Mouse (Mus musculus): ENCODE data around the gene Igfbp1.
"Not testable (repeated sequence)": the region's sequence is repeated elsewhere in the genome, so short reads cannot be mapped to it uniquely, and the experiment has no call there.

Gene Igfbp1

GRCm38 (mm10) chr11:7195312-7195685 is 2.3 kb upstream of the Igfbp1 start:
- no peak for DNase-seq (ENCODE audit: low spot score)

- no peak for DNase-seq (ENCODE audit: low spot score)
Measured at GRCm38 (mm10) chr11:7198006-7198405, 424 bp downstream of the Igfbp1 start.

DNA sequence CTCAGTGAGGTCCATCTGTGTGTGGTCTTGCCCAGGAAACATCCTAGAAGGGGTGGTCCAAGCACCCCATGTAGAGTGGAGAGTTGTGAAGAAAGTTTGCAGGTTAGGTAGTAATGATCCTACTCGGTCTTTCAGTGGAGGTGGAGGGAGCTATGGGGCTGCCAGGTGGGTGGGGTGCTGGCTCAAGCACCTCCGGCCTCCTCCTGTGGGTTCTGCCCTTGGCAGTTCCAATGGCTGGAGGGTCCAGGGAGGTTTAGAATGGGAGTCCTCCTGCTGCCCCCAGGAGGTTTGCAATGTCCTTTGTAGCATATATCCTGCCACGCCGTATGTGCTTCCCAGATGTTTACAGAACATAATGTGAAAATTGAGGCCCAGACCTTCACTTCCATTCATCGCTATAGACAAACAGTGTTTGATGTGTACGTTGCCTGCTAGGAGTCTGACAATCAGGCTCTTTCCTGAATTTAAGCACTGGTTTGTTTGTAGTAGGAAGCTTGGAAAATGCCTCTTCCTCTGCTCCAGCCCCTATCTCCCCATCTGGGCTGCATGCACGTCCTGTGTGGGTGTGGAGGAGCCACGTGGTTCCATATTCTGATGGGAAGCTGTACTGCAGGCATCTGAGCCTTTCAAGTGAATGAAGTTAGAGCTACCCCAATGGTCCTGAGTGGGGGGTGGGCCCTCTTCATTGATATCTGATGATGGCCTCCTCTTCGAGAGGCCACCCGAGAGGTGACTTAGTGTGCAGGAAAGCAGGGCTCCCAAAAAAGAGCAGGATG is 1.1 kb downstream of the Igfbp1 start:
- no peak for DNase-seq (ENCODE audit: low spot score)

GRCm38 (mm10) chr11:7199736-7200392 is 2.3 kb downstream of the Igfbp1 start:
- peak; percentile 9 for DNase-seq (ENCODE audit: low spot score)

DNA sequence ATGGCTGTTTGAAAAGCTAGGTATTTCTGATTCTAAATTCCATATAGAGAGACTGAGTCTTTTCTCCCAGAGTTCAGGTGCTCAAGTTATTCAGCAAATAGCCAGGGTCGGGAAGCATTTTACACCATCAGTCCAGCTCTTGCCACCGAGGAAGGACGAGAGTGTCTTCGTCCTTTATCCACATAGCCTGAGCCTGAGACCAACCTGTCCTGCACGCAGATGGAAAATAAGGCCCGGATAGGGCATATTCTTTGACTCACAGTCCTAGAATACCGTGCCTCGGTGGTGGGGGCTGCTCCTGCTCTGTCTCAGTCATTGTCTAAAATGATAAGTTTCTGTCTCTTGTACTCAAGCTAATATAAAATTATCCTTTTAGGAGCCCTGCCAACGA is 2.8 kb downstream of the Igfbp1 start:
- no peak for DNase-seq (ENCODE audit: low spot score)

DNA sequence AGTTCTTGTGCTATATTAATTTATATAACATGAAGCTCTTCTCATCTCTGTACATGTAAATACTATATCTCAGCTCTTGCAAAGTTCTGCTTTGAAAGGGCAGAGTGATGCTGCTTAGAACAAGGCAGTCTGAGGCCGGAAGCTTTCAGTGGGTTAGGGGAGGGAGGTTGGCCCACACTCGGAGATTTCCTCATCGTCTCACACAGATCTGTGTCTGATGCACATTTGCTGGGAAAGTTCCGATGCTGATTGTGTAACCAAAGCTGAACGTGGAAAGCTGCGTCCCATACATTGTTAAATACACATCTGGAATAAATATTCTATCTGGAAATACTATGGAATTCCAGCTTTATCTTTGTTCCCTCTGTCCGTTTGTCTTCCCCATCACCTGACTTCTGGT is 4.6 kb downstream of the Igfbp1 start:
- no peak for DNase-seq (ENCODE audit: low spot score)

GRCm38 (mm10) chr11:7203846-7204245 is 6.3 kb downstream of the Igfbp1 start:
- no peak for DNase-seq (ENCODE audit: low spot score)

- DNase-seq (ENCODE audit: low spot score), result no peak
Measured at GRCm38 (mm10) chr11:7210343-7210742, 12.8 kb downstream of the Igfbp1 start.

- DNase-seq (ENCODE audit: low spot score), result no peak
Measured at GRCm38 (mm10) chr11:7211211-7211610, 13.6 kb downstream of the Igfbp1 start.

DNA sequence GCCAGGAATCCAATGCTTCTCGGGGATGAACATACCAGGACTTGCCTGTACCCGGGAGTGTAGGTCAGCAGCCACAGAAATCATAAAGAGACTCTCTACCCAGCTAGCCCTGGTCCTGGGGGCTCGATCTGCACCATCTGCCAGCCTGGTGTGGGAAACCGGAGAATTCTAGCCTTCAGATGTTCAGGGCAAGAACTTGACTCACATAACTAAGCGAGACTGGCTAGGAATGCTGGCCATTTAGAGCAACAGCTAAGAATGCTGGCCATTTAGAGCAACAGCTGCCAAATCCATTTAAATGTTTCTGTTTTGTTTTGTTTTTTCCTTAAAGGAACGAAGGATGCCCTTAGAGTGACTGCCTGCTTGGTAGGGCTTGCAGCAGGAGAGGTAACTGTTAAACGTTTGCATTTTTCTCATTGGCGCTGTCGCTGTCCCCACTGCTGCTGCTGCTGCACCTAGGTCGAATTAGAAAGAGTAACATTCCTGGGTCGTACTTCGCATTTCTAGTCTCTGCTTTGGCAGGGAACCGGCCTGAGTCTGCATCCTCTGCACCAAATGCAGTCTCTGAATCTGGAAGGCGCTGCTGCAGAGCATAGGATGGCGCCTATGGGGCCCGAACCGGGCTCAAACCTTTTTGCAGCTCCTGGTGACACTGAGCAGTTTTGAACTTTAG is 14.7 kb downstream of the Igfbp1 start:
- DNase-seq (ENCODE audit: low spot score), result no peak

- DNase-seq (ENCODE audit: low spot score), result no peak
Measured at GRCm38 (mm10) chr11:7213161-7213500, 15.5 kb downstream of the Igfbp1 start.

DNA sequence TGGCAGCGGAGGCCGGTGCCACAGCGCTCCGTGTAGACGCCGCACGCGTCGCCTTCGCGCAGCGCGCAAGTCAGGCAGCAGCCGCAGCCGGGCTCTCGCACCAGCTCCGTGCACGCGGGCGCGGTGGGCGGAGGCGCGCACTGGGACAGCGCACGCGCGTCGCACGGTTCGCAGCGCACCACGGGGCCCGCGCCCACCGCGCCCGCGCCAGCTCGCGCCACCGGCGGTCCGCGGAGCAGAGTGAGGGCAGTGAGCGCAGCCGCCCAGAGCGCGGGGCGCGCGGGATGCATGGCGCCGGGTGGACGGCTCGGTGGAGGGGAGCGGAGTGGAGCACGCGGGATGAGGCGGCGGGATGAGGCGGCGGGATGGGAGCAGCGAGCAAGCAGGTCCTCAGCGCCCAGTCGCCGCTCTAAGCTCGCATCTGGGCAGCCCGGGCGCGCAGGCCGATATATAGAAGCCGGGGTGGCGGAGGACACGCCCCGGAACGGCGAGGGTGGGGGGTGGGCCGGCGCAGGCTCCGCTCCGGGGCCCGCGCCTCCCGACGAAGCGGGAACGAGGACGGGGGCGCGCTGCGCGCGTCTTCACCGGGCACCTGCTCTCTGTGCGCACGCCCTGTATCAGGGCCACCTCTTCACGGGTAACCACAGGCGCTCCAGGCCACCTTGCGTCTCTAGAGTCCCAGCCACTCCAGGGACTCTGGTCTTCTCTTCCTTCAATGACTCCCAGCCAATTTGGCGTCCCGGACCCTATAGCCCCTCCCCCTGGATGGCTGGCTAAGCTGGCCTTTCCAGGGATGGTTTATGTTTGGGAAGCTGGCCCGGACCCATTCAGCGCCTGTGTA is 16.1 kb downstream of the Igfbp1 start, which contains the start of gene Igfbp3:
Gene Igfbp3, minus strand, starts transcription at position 423 of the 841 bp plus-strand sequence.
- DNase-seq (ENCODE audit: low spot score), result no peak

- DNase-seq (ENCODE audit: low spot score), result no peak
Measured at GRCm38 (mm10) chr11:7214342-7214660, 16.7 kb downstream of the Igfbp1 start.

GRCm38 (mm10) chr11:7214761-7215160 is 17.2 kb downstream of the Igfbp1 start:
- no peak for DNase-seq (ENCODE audit: low spot score)

DNA sequence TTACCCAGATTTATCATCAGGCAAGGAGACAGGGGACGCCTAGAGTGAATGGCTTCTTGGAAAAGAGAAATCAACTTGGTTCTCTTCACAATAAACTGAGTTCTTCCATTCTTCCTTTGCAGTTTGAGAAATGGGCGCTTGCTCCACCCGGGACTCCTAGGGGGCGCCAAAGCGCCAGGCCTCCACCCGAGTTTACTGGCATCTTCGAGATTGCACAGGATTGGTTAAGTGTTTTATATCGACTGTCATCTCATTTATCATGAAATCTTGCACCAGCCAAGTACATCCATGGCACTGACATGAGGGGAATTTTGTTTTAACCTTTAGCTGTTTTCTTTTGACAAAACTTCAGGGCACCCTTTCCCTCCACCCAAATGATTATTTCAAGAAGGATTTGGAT is 18.1 kb downstream of the Igfbp1 start:
- DNase-seq (ENCODE audit: low spot score), result no peak

DNA sequence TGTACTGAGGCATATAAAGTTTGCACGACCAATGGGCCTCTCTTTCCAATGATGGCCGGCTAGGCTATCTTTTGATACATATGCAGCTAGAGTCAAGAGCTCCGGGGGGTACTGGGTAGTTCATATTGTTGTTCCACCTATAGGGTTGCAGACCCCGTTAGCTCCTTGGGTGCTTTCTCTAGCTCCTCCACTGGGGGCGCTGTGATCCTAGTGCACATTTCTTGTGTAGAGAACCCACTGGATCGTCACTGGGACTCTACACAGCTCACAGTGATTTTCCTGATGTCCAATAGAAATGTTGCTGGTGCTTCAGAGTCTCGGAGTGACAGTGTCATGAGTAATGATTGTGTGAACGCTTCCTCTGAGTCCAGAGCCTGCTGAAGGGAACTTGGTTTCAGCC is 24.2 kb downstream of the Igfbp1 start:
- DNase-seq (ENCODE audit: low spot score), result not testable (repeated sequence)

GRCm38 (mm10) chr11:7226200-7226599 is 28.6 kb downstream of the Igfbp1 start:
- no peak for DNase-seq (ENCODE audit: low spot score)

- no peak for DNase-seq (ENCODE audit: low spot score)
Measured at GRCm38 (mm10) chr11:7226810-7227550, 29.4 kb downstream of the Igfbp1 start.

DNA sequence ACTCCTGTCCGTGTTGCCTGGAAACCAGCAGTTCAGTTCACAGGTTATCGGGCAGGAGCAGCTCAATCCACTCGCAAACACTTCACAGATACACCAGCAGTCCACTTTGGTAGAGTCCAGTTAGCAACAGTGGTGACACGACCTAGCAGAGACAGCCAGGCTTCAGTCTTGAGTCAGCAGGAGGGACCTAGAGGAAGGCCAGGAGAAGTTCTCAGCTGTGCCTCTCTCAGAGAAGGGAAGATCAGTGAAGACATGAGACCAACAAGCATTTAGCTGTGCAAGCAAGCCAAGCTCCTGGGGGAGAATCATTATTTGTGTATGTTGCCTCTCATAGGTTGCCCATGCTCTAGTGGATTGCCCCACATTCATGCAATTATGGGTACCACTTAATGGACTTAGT is 30.5 kb downstream of the Igfbp1 start:
- DNase-seq (ENCODE audit: low spot score), result no peak

- DNase-seq (ENCODE audit: low spot score), result no peak
Measured at GRCm38 (mm10) chr11:7230000-7230399, 32.4 kb downstream of the Igfbp1 start.

GRCm38 (mm10) chr11:7231958-7232357 is 34.4 kb downstream of the Igfbp1 start:
- DNase-seq (ENCODE audit: low spot score), result no peak

DNA sequence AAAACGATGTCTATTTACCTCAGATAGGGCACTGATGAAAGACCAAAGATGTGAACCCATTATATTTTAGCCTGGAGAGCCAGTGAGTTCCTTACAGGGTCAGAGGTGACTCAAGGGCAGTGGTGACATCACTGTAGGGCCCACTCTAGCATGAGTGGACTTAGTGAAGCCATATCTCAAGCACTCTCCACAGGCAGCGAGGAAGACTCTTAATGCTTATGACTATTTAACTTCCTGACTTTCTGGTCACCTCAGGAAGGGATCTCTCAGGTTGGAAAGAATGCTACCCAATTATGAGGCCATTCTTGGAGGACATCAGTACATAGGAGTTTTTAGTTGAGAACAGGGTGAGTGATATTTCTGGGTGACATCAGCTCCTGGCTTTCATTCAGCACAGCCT is 35.8 kb downstream of the Igfbp1 start:
- DNase-seq (ENCODE audit: low spot score), result no peak
